Mouse (Mus musculus) neutrophil, adult 65 days (primary cell): ENCODE data around the gene Dcun1d2. TPM values are rescaled to one million over a fixed set of nuclear protein-coding genes. Genes with fewer than 3 reads are reported as not detected.

ENCODE experiments used
- total RNA-seq: library from RNA; stranded (reverse); gene quantifications from 2 replicates; pipeline ENCODE4 v1.2.4, GENCODE M21; 2023

Gene Dcun1d2
- total RNA-seq, result 6.1 and 7.5 TPM in 2 replicates

GRCm38 (mm10) chr8:13287692-13288623, at the start of gene Dcun1d2, which contains the start of gene Tmco3:
TSS of gene Dcun1d2 (minus strand) at chr8:13288131.
TSS of gene Tmco3 (plus strand) at chr8:13288190.

GRCm38 (mm10) chr8:13254019-13254418, 33.9 kb downstream of the Dcun1d2 start, which contains the start of gene Adprhl1:
TSS of gene Adprhl1 (minus strand) at chr8:13254162.

Other genes starting within 250 kb of the Dcun1d2 start
- 0.51 TPM in 1 of 2 replicates, not detected in the other for gene Proz, start 227.2 kb downstream of the Dcun1d2 start, total RNA-seq
- gene Pcid2, start 182.7 kb downstream of the Dcun1d2 start, total RNA-seq, result 24.9 and 30.7 TPM in 2 replicates
- 29.1 and 39.8 TPM in 2 replicates for gene Cul4a, start 182.5 kb downstream of the Dcun1d2 start, total RNA-seq
- 275 and 313 TPM in 2 replicates for gene Lamp1, start 129.0 kb downstream of the Dcun1d2 start, total RNA-seq
- not detected in 2 replicates for gene Grtp1, start 87.5 kb downstream of the Dcun1d2 start, total RNA-seq
- not detected in 2 replicates for gene Adprhl1, start 34.0 kb downstream of the Dcun1d2 start, total RNA-seq
- 46.5 and 58.3 TPM in 2 replicates for gene Tmco3, start 59 bp upstream of the Dcun1d2 start, total RNA-seq
- gene Tfdp1, start 50.6 kb upstream of the Dcun1d2 start, total RNA-seq, result 150 and 168 TPM in 2 replicates
- not detected in 2 replicates for gene Atp4b, start 108.7 kb upstream of the Dcun1d2 start, total RNA-seq
- gene Grk1, start 117.0 kb upstream of the Dcun1d2 start, total RNA-seq, result 0.14 and 0.19 TPM in 2 replicates
- not detected in 2 replicates for gene Tmem255b, start 147.1 kb upstream of the Dcun1d2 start, total RNA-seq
- gene Gas6, start 206.4 kb upstream of the Dcun1d2 start, total RNA-seq, result 0.84 and 0.88 TPM in 2 replicates